Mouse (Mus musculus): ENCODE results near the gene Sec31b.

Gene Sec31b

GRCm38 (mm10) chr19:44545321-44546041 lies at the start of gene Sec31b:
TSS of gene Sec31b (minus strand) at chr19:44545864.
- peak; percentile 16 to 37 for DNase-seq

- DNase-seq = no peak
Measured at GRCm38 (mm10) chr19:44594180-44594579, 48.5 kb upstream of the Sec31b start.

DNA sequence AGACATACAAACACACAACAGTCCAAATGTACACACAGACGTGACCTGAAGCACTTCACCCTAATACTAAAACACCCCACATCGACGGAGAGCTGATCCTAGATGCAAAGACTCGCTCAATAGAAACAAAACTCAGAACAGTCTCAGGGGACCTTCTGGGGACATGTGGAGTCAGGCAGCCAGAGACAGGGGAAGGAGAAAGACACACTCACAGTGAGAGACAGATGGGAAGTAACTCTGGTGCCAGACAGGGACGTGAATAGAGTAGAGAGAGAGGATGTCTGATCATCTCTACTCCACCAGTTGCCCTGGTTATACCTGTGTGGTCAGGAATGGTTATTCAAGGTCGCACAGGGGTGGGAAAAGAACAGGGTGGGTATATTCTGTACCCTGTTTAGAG lies 46.0 kb upstream of the Sec31b start:
- peak in 1 of 2 experiments; percentile 19 for DNase-seq

DNA sequence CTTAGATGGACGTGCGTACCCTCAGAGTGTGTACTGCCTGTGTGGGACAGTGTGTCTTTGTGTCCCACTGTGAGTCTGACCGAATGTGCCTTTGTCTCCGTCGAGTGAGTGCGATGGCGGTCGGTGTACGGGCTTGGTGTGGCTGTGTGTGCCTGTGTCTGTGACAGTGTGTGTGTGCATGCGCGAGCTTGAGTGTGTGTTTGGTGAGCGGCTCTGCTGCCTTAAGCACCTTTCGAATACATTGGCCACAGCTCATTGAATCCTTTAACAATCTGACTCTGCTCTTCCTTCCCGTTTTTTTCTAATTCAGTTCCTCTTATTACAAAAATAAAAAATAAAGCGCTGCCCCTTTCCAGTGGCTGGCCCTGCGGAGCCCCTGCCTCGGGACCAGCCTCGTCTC lies 45.3 kb upstream of the Sec31b start:
- DNase-seq = peak; percentile 36 to 43

DNA sequence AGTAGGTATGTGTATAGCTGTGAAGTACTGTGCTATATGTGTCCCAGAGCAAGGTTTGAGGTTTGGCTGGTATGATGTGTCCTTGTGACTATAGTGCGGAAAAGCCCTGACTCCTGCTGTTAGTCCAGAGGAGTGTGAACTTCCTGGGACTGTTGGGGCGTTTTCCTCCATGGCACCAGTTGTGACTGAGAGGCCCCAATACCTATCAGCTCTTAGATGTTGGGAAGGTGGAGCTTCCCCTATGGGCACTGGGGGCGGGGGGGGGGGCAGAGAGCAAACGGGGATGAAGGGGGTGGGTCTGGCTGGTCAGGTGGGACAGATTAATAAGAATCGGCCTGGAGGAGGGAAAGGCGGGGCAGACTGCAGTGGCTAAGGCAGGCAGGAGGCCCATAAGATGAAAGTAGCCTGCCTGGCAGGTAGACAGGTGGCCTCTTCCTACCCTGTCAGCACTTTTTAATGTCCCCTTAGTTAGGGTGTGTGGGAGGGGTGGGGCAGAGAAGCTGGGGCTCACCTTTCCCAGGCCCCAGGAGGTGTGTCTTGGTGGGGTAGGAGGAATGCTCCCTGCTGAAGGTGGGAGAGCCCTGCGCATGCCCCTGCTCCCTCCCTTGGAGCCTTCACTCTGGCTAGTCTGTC lies 44.0 kb upstream of the Sec31b start:
- no peak for DNase-seq

DNA sequence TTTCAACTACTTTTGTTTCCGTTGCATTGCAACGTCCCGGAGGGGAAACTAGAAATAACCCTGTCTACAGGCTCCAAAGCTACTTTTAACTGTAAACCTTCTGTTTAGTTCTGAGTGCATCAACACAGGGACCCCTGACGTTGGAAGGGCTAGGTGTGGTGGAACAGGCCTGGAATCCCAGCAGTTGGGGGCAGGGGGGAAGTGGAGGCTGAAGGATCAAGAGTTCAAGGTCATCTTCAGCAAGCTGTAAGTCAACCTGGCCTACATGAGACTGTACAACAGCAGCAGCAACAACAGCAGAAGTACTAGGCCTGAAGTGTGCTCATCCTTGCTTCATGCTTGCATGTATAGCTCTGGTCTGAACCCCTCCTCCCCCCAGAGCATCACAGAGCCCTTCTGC lies 42.4 kb upstream of the Sec31b start:
- no peak for DNase-seq

GRCm38 (mm10) chr19:44582638-44583309 lies 37.1 kb upstream of the Sec31b start:
- DNase-seq = peak; percentile 96

DNA sequence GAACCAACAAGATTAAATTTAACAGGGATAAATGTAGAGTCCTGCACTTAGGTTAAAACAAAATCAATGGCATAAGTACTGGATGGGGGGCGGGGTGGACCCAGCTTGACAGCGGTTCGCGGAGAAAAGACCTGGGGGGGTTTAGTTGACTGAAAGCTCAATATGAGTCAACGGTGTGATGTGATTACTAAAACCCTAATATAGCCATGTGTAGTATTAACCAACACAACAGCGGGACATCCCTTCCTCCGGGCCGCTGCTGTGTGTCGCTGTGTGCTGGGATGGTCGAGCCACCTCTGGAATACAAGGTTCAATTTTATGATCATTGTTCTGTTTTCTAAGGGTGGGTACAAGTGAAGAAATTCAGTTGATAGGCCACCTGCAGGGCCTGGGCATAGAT lies 36.4 kb upstream of the Sec31b start:
- no peak for DNase-seq

DNA sequence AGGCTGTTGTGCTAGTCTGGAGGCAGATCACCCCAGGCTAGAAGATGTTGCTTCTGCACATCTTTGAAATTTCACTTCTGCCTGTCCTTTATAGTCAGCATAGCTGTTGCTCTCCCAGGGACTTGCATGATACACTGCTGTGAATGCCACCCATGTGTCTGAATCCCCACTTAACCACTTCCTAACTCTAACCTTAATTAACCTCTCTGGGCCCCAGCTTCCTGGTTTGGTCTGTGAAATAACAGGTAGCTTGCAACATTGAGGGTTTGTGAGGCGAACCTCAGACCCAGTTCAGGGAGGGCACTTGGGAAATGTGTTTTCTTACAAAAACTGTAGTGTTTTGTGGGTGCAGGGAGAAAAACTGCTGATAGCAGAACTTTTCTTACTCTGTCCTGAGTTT lies 32.4 kb upstream of the Sec31b start:
- DNase-seq = no peak

DNA sequence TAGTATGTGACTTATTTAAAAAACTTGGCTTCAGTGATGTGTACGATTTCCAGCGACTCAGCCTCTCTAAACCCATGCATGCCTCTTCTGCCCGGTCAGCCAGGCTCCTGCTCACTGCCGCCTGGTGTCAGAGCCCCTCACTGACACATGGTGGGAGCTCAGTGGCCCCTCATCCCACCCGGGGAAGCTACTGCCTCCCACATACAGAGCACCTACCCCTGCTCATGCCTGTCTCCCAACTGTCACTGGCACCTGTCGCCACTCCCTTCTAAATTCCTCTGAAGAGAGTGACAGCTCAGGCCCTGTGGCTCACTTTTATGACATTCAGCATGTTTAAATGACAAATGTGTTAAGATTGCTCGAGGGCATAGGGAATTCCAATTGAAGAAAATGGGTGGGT lies 30.6 kb upstream of the Sec31b start:
- DNase-seq = no peak

GRCm38 (mm10) chr19:44567763-44568162 lies 22.1 kb upstream of the Sec31b start:
- no peak for DNase-seq

DNA sequence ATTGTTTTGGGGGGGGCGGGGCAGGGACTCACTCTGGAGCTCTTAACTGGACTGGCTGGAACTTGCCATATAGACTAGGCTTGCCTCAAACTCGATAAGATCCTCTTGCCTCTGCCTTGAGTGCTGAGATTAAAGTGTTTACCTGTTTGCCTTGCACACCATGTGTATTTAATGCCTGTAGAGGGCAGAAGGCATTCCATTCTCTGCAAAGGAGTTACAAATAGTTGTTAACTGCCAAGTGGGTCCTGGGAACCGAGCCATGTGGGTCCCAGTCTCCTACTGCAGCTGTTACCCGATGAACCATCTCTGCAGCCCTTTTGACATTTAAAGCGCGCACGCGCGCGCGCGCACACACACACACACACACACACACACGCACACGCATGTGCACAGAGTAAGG lies 18.3 kb upstream of the Sec31b start:
- DNase-seq = no peak

DNA sequence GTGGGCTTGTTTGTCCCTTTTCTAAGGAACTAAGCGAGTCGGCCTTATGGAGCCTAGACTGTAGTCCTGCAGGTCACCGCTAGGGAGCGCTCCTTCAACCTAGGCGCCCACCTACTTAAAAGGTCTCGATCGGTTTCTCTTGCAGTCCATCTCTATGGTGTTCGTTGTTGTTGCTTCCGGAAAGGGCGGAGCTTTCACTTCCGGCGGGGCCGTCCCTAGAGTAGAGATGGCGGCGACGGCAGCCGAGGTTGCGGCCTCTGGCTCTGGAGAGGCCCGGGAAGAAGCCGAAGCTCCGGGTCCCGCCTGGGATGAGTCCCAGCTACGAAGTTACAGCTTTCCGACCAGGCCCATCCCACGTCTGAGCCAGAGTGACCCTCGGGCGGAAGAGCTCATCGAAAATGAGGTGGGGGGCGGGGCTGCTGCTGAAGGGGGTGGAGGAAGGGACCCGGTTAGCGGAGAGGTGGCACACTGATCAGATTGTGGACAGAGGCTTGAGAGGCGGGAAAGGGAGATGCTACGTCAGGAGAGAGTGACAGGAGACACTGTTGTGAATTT lies 17.1 kb upstream of the Sec31b start, which contains the start of gene Hif1an:
Gene Hif1an, plus strand, starts transcription at position 199 of the 555 bp plus-strand sequence.
- peak; percentile 96 to 97 for DNase-seq

- peak; percentile 95 for DNase-seq
Measured at GRCm38 (mm10) chr19:44554861-44555590, 9.4 kb upstream of the Sec31b start, which contains the start of gene Ndufb8. TSS of gene Ndufb8 (minus strand) at chr19:44555440.

GRCm38 (mm10) chr19:44554490-44554860 lies 8.8 kb upstream of the Sec31b start:
- peak; percentile 27 to 31 for DNase-seq

DNA sequence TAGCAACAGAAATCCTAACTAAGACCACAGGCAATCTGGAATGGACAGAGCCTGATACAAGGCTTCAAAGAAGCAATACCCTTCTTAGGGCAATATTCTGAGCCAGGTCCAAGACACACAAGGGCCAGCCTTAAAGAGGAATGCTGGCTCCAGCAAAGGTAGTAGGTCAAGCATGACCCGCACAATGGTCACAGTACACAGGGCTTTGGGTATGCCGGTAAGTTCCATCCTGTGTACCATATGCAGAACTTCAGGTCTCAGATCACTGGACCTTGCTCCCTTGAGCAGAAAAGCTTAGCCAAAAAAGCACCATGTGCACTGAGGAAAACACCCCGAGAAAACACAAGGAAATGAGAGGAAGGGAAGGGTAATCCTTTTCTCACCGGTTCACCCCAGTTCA lies 7.6 kb upstream of the Sec31b start:
- no peak for DNase-seq

GRCm38 (mm10) chr19:44552731-44553130 lies 7.1 kb upstream of the Sec31b start, which contains the start of gene Gm20538:
TSS of gene Gm20538 (minus strand) at chr19:44552831.
- no peak for DNase-seq

DNA sequence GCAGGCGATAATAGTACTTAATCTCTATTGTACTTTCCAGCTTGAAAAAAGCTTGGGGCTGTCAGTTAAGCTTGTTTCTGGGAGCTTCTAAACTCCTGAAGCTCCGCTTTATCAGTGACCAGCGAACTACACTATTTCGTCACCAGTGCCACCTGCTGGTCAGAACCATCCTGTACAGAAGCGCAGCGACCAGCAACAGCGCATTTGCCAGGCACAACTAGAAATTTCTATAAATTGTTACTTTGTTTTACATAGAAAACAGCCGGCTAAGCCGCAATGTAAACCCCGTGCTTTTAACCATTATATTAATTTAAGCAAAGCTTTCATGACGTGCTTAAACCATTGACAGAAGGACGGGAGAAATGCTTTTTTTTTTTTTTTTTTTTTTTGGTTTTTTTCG lies 889 bp downstream of the Sec31b start:
- DNase-seq = peak; percentile 78 to 81

DNA sequence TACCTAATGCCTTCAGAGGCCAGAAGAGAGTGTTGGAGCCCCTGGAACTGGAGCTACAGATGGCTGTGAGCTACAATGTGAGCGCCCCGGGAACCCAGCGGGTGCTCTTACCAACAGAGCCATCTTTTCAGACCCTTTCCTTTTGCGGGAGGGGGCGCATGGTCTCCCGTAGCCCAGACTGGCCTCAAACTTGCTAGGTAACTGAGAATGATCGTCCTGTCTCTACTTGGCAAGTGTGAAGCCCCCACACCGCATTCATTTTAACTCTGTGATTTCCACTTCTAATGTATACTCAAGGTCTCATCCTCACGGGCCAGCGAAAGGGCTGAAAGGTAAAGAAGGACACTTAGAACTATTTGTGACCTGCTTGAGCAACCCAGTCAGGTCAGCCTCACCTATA lies 1.3 kb downstream of the Sec31b start:
- DNase-seq = no peak

DNA sequence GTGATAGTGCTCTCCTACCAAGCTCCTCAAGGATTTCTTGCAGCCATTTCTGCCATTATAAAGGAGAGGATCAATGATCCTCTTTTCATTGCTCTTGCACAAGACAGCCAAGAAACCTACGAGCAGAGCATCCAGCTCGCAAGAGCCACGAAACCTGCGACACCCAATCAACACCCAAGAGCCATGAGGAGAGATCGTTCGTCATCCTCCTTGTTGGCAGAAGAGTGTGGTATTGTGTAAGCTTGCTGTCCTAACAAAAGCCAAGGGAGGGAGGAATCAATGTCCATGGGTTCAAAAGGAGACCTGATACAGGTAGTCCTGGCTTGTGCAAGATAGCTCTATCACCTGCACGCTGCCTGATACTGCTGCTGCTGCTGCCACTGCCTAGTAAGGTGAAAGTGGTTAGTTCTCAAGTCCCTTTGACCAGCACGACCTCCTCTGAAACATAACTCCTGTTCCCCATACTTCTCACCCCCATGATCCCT lies 2.9 kb downstream of the Sec31b start:
- no peak for DNase-seq

DNA sequence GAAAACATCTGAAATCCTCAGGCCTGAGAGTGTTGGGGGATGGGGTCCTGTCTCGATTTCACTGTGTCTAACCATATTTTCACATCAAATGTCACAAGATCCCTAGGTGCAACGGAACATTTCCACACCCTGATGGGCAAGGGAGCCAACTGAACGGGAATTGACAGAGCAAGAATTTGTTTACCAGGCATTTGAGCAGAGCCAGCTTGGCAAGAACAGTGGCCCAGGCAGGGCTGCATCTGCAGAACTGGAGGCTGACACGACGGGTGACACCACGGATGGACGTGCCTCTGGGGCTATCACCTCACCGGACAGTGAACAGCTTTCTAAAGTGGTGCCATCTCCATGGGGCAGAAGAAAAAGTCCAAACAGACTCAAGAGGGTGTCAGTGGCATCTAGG lies 8.2 kb downstream of the Sec31b start:
- DNase-seq = no peak

- peak in 1 of 2 experiments; percentile 5 for DNase-seq
Measured at GRCm38 (mm10) chr19:44535376-44535775, 10.3 kb downstream of the Sec31b start.

DNA sequence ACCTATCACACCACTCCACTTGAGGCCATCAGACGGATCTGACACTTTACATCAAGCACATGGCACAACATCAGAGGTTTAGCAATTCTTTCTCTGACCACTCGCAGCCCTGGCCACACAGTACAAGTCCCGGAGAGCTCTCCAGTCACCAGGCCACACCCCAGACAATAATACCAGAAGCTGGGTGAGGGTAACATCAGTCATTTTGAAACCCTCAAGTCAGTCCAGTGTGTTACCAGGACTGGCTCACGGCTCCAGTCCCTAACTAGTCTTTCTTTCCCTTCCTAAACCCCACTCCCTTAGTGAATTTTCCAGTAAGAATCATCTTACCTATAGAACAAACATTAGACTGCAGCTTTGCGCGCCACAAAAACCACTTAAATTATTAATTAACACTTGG lies 15.6 kb downstream of the Sec31b start:
- DNase-seq = no peak
